Mouse (Mus musculus) embryonic facial prominence, embryonic 12.5 days (tissue): ENCODE results near the gene Pms2. TPM values are rescaled to one million over a fixed set of nuclear protein-coding genes. Genes with fewer than 3 reads are reported as not detected.

Experiments
- ATAC-seq: fragments of 200-750 bp; cut with Nextera tagmentation; 2 replicates; pipeline ENCODE4 v1.8.0; 2017; ENCODE audit not compliant: insufficient number of reproducible peaks, insufficient read depth, low FRiP score, low TSS enrichment
- H3K27ac ChIP-seq: fragments of 300-500 bp; sonication (generic); 2 replicates; pipeline ENCODE4 v1.5.1; 2016; ENCODE audit warnings: mild to moderate bottlenecking
- H3K27me3 ChIP-seq: fragments of 300-500 bp; sonication (generic); 2 replicates; pipeline ENCODE4 v1.6.1; 2016; ENCODE audit warnings: mild to moderate bottlenecking, moderate library complexity
- H3K36me3 ChIP-seq: fragments of 300-500 bp; sonication (generic); 2 replicates; pipeline ENCODE4 v1.6.1; 2016; ENCODE audit warnings: mild to moderate bottlenecking
- H3K4me1 ChIP-seq: fragments of 300-500 bp; sonication (generic); 2 replicates; pipeline ENCODE4 v1.6.1; 2016
- H3K4me2 ChIP-seq: fragments of 300-500 bp; sonication (generic); replicated peaks from 2 replicates; pipeline ENCODE4 v1.6.1; 2016; ENCODE audit warnings: mild to moderate bottlenecking, moderate library complexity
- H3K4me3 ChIP-seq: fragments of 300-500 bp; sonication (generic); 2 replicates; pipeline ENCODE4 v1.5.1; 2016; ENCODE audit warnings: mild to moderate bottlenecking
- H3K9ac ChIP-seq: fragments of 300-500 bp; sonication (generic); 2 replicates; pipeline ENCODE4 v1.6.1; 2016; ENCODE audit warnings: mild to moderate bottlenecking, moderate library complexity
- H3K9me3 ChIP-seq: fragments of 300-500 bp; sonication (generic); 2 replicates; pipeline ENCODE4 v1.6.1; 2016; ENCODE audit warnings: mild to moderate bottlenecking, moderate library complexity
- WGBS: fragments of 180-500 bp; shearing (Covaris S2); methylation state at CpG from one replicate; pipeline ENCODE4 v1.1.7; 2016; 5-methylcytosine and 5-hydroxymethylcytosine counted together
- polyA plus RNA-seq: library from polyadenylated mRNA; unstranded; fragments of >200 nt; fragmentation: Nextera tagmentation; extraction: Ambion mirVana; gene quantifications from 2 replicates; pipeline ENCODE4 v1.2.1, GENCODE M21; 2016

The Pms2 gene
- polyA plus RNA-seq, 1 experiment from 2014 or later = 40.4 TPM

- H3K36me3 ChIP-seq = peaks cover 21% of the 10 kb centered on the region
- H3K9me3 ChIP-seq = no peaks in the 10 kb centered on the region
- peak overlapping the region; percentile 79 for H3K4me3 ChIP-seq
- no peaks in the 10 kb centered on the region for H3K27me3 ChIP-seq
- H3K4me2 ChIP-seq = peak overlapping the region; percentile 76
- H3K27ac ChIP-seq = peak overlapping the region; percentile 78
- no peak for ATAC-seq
- 2% methylated on average over 9 of the region's 9 CpGs for WGBS
- peak overlapping the region; percentile 63 for H3K9ac ChIP-seq
- H3K4me1 ChIP-seq = peaks cover 18% of the 10 kb centered on the region
Observed at GRCm38 (mm10) chr5:143908926-143909325, 838 bp upstream of the Pms2 start.

- no peak overlapping the region for H3K27ac ChIP-seq
- no peaks in the 10 kb centered on the region for H3K4me1 ChIP-seq
- H3K27me3 ChIP-seq = no peaks in the 10 kb centered on the region
- H3K4me2 ChIP-seq = no peak overlapping the region
- H3K36me3 ChIP-seq = peaks cover 40% of the 10 kb centered on the region
- no peaks in the 10 kb centered on the region for H3K9me3 ChIP-seq
- 90% methylated on average over 9 of the region's 9 CpGs for WGBS
- no peak overlapping the region for H3K9ac ChIP-seq
- H3K4me3 ChIP-seq = no peak overlapping the region
- ATAC-seq = no peak
Observed at GRCm38 (mm10) chr5:143916221-143916620, 6.5 kb downstream of the Pms2 start.

DNA sequence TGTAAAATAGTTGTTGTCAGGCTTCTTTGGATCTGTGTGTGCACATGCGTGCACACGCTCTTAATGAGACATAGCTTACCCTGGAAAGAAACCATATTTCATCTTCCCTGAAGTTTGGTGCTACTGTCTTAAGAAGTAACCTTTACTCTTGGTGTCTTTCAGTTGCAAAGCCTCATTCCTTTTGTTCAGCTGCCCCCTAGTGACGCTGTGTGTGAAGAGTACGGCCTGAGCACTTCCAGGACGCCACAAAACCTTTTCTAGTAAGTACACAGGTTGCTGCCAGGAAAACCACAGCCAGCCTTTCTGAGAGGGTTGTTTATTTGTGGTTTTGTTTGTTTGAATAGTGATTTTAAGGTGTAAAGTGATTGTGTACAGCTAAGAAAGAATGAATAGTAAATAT, 7.7 kb downstream of the Pms2 start:
- H3K4me3 ChIP-seq = no peak overlapping the region
- no peaks in the 10 kb centered on the region for H3K9me3 ChIP-seq
- H3K27me3 ChIP-seq = no peaks in the 10 kb centered on the region
- H3K36me3 ChIP-seq = peaks cover 48% of the 10 kb centered on the region
- H3K27ac ChIP-seq = no peak overlapping the region
- no peak overlapping the region for H3K9ac ChIP-seq
- H3K4me1 ChIP-seq = no peaks in the 10 kb centered on the region
- no peak overlapping the region for H3K4me2 ChIP-seq
- WGBS = 51% methylated on average over 5 of the region's 5 CpGs
- no peak for ATAC-seq

DNA sequence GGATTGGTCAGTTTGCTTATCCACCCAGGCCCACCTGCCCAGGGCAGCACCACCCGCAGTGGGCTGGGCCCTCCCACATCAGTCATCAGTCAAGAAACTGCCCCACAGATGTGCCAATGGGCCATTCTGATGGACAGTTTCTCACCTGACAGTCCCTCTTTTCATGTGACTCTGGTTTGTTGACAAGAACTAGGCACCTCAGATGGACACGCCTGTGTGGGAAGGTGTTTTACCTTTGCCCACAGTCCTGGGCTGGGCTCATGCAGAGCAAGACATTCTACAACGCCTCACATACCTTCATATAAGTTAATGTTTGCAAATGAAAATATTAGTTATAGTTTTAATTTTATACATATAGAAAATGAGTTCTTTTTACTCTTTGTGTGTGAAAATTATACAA, 8.4 kb downstream of the Pms2 start:
- Histone ChIP-seq H3K9ac (no peak overlapping the region), H3K4me2 (no peak overlapping the region), H3K27me3 (no peaks in the 10 kb centered on the region), H3K27ac (no peak overlapping the region), H3K4me3 (no peak overlapping the region), H3K4me1 (no peaks in the 10 kb centered on the region), H3K36me3 (peaks cover 51% of the 10 kb centered on the region), H3K9me3 (no peaks in the 10 kb centered on the region)
- no peak for ATAC-seq
- 94% methylated on average over 3 of the region's 3 CpGs for WGBS

- ATAC-seq = no peak
- peaks cover 75% of the 10 kb centered on the region for H3K36me3 ChIP-seq
- no peaks in the 10 kb centered on the region for H3K4me1 ChIP-seq
- no peaks in the 10 kb centered on the region for H3K27me3 ChIP-seq
- no peak overlapping the region for H3K27ac ChIP-seq
- no peak overlapping the region for H3K4me2 ChIP-seq
- 86% methylated on average over 6 of the region's 6 CpGs for WGBS
- H3K9me3 ChIP-seq = no peaks in the 10 kb centered on the region
- H3K4me3 ChIP-seq = no peak overlapping the region
- no peak overlapping the region for H3K9ac ChIP-seq
Observed at GRCm38 (mm10) chr5:143924781-143925452, 15.2 kb downstream of the Pms2 start.

DNA sequence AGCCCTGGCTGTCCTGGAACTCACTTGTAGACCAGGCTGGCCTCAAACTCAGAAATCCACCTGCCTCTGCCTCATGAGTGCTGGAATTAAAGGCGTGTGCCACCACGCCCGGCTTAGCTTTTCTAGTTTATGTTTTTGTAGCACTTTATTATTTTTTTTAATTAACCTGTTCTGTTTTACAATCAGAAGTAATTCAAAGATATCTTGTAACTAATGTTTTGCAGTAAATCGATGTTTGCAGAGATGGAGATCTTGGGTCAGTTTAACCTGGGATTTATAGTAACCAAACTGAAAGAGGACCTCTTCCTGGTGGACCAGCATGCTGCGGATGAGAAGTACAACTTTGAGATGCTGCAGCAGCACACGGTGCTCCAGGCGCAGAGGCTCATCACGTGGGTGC, 18.1 kb downstream of the Pms2 start, which contains the start of gene Gm42421:
Gm42421 (plus strand) TSS at position 301 of the 400 bp plus-strand sequence.
- peaks cover 84% of the 10 kb centered on the region for H3K36me3 ChIP-seq
- no peak within 1 kb of the TSS for H3K27ac ChIP-seq
- H3K4me1 ChIP-seq = no peaks in the 10 kb centered on the region
- no peak for ATAC-seq
- H3K4me2 ChIP-seq = no peak within 1 kb of the TSS
- H3K4me3 ChIP-seq = no peak within 1 kb of the TSS
- H3K27me3 ChIP-seq = no peaks in the 10 kb centered on the region
- WGBS = 92% methylated on average over 8 of the region's 8 CpGs
- no peaks in the 10 kb centered on the region for H3K9me3 ChIP-seq
- H3K9ac ChIP-seq = no peak within 1 kb of the TSS

- Histone ChIP-seq H3K36me3 (peaks cover 73% of the 10 kb centered on the region), H3K4me2 (no peak overlapping the region), H3K27me3 (no peaks in the 10 kb centered on the region), H3K9me3 (no peaks in the 10 kb centered on the region), H3K9ac (no peak overlapping the region), H3K27ac (no peak overlapping the region), H3K4me3 (no peak overlapping the region), H3K4me1 (no peaks in the 10 kb centered on the region)
- ATAC-seq = no peak
- 86% methylated on average over 4 of the region's 4 CpGs for WGBS
Observed at GRCm38 (mm10) chr5:143929291-143929690, 19.5 kb downstream of the Pms2 start.

GRCm38 (mm10) chr5:143930656-143931055, 20.9 kb downstream of the Pms2 start:
- Histone ChIP-seq H3K9me3 (no peaks in the 10 kb centered on the region), H3K27ac (no peak overlapping the region), H3K36me3 (peaks cover 59% of the 10 kb centered on the region), H3K27me3 (no peaks in the 10 kb centered on the region), H3K9ac (no peak overlapping the region), H3K4me2 (no peak overlapping the region), H3K4me1 (no peaks in the 10 kb centered on the region), H3K4me3 (no peak overlapping the region)
- ATAC-seq = no peak
- WGBS = 96% methylated on average over 12 of the region's 12 CpGs

- Histone ChIP-seq H3K36me3 (peaks cover 47% of the 10 kb centered on the region), H3K4me2 (no peak overlapping the region), H3K4me1 (no peaks in the 10 kb centered on the region), H3K9ac (no peak overlapping the region), H3K4me3 (no peak overlapping the region), H3K27me3 (no peaks in the 10 kb centered on the region), H3K9me3 (no peaks in the 10 kb centered on the region), H3K27ac (no peak overlapping the region)
- 83% methylated on average over 6 of the region's 6 CpGs for WGBS
- ATAC-seq = no peak
Observed at GRCm38 (mm10) chr5:143931863-143932580, 22.3 kb downstream of the Pms2 start.

GRCm38 (mm10) chr5:143932831-143933230, 23.1 kb downstream of the Pms2 start, which contains the start of gene Rsph10b:
Rsph10b (plus strand) TSS chr5:143933035.
- no peaks in the 10 kb centered on the region for H3K27me3 ChIP-seq
- no peak within 1 kb of the TSS for H3K4me3 ChIP-seq
- 11% methylated on average over 8 of the region's 8 CpGs for WGBS
- H3K4me1 ChIP-seq = no peaks in the 10 kb centered on the region
- H3K9me3 ChIP-seq = no peaks in the 10 kb centered on the region
- H3K4me2 ChIP-seq = no peak within 1 kb of the TSS
- no peak within 1 kb of the TSS for H3K9ac ChIP-seq
- no peak within 1 kb of the TSS for H3K27ac ChIP-seq
- no peak for ATAC-seq
- peaks cover 43% of the 10 kb centered on the region for H3K36me3 ChIP-seq

DNA sequence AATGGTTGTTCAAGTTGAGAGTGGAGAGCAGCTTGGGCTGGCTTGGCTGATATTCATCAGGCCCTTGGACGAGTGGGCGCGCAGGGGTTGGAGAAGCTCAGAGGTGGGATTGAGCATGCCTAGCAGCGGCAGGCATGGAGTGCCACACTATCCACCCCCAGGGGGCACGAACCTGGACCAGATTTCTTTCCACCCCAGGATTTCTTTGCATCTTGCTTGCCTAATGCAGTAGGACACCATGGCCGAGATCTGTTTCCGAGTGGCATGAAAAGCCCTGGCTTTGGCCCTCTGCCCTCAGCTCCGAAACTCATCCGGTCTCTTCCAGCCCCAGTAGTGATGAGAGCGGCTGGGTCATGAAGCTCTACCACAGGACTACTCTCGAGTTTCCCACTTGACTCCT, 23.6 kb downstream of the Pms2 start:
- no peak for ATAC-seq
- no peaks in the 10 kb centered on the region for H3K4me1 ChIP-seq
- H3K27me3 ChIP-seq = no peaks in the 10 kb centered on the region
- 85% methylated on average over 11 of the region's 11 CpGs for WGBS
- H3K9ac ChIP-seq = no peak overlapping the region
- no peak overlapping the region for H3K4me2 ChIP-seq
- H3K36me3 ChIP-seq = peaks cover 38% of the 10 kb centered on the region
- no peak overlapping the region for H3K4me3 ChIP-seq
- H3K27ac ChIP-seq = no peak overlapping the region
- no peaks in the 10 kb centered on the region for H3K9me3 ChIP-seq

- Histone ChIP-seq H3K9me3 (no peaks in the 10 kb centered on the region), H3K4me1 (no peaks in the 10 kb centered on the region), H3K9ac (no peak overlapping the region), H3K27ac (no peak overlapping the region), H3K4me3 (no peak overlapping the region), H3K27me3 (no peaks in the 10 kb centered on the region), H3K36me3 (peaks cover 33% of the 10 kb centered on the region), H3K4me2 (no peak overlapping the region)
- WGBS = 89% methylated on average over 1 of the region's 1 CpGs
- ATAC-seq = no peak
Observed at GRCm38 (mm10) chr5:143933875-143934274, 24.1 kb downstream of the Pms2 start.
